Mouse (Mus musculus) ovary, postnatal 10 days (tissue): Measurements from ENCODE around the gene Exoc3l2.

Experiments used
- DNase-seq: peaks from one replicate; pipeline ENCODE4 v3.0.0; 2022; ENCODE audit warnings: low spot score

The Exoc3l2 gene

DNA sequence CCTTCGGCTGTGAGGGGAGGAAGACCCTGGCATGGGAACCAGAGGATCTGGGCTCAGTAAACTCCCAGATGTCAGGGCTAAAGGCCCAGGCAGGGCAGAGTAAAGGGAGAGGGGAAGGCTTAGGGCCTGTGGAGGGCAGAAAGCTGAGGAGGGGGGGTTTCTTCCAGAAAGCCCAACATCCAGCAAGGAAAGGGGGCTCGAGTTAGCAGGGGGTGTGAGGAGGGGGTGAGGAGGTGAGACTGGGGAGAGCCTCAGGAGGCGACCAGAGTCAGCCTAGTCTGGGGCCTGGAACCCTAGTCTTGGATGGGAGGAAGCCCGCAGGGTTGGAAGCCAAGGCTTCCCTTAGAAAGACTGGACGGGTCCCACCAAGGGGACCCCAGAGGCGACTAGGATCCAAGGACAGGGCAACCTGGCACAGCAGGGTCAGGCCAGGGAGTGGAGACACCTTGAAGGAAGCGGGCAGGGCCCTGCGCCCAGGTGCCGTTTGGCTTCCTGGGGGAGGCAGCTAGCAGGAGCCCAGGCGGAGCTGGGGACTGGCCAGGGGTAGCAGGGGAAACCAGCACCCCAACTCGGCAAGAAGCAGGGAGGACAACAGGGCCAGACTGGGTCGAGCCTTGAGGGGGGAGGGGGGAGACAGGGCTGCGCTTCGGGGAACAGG is 5.6 kb upstream of the Exoc3l2 start:
- DNase-seq = no peak

DNA sequence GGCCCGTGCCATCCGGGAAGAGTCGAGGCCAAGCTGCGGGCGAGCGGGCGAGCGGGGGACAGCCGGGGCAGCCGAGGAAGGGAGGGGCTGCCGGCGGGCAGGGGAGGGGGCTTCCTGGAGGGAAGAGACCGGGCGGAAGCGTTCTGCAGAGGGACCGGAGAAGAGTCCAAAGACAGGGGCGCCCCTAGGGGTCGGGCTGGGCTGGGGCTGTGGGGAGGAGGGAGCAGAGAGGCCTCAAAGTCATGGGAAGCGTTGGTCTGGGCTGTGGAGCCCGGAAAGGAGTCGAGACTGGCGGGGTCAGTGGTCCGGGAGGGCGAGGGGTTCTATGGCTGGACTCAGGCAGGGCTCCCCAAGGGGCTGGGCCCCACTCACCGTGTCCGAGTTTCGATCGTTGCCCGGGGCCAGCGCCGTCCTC is 5.1 kb upstream of the Exoc3l2 start:
- DNase-seq = peak; percentile 45

DNA sequence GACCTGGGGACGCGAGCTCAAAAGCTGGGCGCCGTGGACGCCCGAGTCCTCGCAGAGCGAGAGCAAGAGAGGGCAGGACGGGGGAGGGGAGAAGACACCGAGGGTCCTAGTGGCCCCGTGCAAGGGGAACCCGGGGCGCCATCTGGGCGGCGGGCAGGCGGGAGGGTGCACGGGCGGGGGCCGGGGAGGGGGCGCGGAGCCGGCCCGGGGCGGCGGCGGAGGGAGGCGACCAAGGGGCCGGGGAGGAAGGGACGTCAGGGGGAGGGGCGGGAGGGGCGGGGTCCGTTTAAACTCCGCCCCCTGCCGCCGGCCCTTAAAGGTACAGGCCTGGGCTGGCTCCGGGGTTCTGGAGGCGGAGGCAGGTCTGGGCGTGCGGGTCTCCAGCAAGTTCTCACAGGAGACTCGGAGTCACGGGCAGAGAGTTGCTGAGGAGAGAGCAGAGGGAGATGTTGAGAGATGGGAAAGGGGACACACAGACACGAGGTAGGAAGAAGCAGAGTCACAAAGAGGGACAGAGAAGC is 4.5 kb upstream of the Exoc3l2 start, which contains the start of gene Mark4:
Gene Mark4, minus strand, starts transcription at position 231 of the 521 bp plus-strand sequence.
- DNase-seq = peak; percentile 69

DNA sequence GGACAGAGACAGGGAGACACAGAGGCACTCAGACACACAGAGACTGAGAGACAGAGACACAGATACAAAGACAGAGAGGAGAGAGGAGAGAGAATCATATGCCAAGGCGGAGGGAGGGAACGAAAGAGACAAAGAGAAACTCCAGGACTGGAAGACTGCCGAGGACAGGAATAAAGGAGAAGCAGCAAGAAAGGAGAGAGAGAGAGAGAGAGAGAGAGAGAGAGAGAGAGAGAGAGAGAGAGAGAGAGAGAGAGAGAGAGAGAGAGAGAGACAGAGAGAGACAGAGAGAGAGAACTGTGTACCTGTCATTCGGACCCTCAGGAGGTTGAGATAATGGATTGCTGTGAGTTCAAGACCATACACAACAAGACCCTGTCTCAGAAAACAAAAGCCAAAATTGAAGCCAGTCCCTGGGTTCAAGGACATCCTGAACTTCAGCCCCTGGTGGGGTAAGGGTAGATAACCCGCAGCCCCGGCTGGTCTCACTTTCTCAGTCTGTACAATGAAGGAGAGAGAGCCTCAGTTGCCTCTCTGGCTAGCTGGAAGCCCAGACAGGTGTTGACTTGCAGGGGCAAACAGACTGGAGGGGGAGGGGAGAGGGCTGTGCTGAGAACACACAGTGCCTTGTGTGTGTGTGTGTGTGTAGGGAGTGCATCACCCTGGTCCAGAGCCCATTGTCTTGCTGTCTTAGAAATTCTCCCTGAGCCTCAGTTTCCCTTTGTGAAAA is 3.8 kb upstream of the Exoc3l2 start:
- DNase-seq = no peak

DNA sequence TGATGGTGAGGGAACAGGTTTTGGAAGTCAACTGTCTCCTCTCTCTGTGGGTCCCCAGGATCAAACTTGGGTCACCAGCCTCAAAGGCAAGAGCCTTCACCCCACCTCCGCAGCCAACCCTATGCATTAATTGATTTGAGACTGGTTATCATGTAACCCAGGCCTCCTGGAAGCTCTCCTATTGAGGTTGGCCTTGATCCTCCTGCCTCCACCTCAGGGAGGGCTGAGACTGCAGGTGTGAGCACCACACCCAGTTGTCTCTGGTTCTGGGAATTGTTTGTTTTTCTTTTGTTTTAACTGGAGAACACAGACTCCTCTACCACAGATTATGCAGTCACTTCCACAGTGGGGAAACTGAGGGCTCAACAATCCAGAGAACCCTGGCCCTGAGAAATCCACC is 2.6 kb upstream of the Exoc3l2 start:
- no peak for DNase-seq

DNA sequence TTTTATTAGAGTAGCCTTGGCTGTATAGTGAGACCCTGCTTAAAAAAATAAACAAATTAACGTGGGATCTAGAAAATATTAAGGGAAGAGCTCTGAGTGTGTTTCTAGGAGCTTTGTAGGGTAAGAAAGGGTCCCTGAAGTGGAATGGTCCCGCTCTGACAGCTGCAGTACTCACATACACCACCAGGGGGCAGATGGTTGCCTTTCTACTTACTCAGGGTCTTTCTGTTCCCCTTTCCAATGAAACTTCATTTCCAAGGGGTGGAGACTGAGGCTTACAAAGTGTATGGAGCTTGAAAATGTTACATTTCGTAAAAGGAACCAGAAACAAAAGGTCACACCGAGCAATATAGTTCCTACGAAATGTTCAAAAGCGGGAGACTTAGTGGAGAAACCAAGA is 1.6 kb upstream of the Exoc3l2 start:
- DNase-seq = peak; percentile 70

DNA sequence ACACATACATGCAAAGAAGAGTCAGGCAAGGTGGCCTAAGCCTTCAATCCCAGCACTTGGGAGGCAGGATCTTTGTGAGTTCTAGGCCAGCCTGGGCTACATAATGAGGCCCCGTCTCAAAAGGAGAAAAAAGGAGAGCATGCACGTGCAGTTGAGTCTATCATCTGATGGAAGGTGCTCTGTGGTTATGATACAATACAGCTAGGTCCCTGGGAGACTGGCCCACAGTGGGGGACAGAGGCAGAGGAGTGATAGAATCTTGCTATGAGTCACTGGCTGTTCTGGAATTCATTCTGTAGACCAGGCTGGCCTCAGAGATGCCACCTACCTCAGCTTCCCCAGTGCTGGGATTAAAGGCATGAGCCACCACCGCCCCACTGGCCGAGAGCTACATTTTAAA is 688 bp upstream of the Exoc3l2 start:
- DNase-seq = no peak

DNA sequence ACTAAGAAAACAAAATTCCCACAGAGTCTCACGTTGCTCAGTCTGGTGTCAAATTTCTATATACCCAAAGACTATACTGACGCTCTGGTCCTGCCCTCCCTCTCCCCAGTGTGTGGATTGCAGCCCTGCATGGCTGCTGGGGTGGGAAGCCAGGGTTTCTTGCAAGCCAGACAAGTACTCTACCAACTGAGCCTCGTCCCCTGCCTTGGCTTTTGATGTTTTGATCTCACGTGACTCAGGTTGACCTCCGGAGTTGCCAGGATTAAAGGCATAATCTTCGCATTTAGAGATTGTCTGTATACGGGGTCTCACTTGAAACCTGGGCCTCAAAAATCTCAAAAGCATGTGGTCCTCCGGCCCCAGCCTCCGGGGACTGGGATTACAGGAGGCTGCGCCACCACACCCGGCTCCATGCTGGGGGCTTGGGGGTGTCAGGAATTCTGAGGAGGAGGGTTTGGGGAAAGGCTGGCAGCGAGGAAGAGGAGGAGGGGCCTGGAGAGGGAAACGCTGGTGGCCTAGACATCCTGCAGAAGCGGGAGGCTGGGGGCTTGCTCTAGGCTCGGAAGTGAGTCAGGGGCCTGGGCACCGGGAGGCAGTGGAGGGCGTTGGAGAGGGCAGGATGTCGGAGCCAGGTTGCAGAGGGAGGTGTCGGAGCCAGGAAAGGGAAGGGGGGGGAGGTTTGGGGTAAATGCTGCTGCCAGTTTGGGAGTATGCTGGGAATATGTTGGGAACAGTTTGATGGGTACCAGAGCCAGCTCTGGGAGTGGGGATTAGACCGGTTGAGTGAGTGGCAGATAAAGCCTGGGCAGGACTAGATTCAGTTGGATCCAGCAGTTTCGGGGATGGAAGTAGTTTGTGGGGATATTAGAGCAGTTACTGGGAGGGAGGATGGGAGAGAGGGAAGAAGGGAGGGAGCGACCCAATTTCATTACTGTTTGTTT is 1.5 kb downstream of the Exoc3l2 start:
- no peak for DNase-seq

DNA sequence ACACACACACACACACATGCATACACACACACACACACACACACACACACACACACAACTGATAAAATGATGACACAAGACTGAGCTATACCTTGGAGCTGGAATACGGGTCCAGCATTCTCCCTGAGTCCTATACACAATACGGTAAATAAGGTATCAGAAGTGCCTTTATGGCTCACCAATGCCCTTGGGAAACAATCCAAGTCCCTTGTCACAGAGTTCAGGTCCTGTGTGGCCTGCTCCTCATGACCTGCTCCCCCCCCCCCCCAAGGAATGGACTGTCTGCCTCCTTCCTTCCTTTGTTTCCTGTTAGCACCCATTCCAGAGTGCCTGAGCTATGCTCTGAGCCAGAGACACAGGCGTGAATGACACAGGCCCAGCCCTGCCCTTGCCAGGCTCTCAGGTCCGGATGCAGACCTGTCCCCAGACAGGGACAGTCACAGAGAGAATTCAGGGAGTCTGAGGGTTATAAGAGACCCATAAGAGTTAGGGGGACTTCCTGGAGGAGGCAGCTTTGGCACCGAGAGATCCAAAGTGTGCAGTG is 3.5 kb downstream of the Exoc3l2 start:
- DNase-seq = no peak

DNA sequence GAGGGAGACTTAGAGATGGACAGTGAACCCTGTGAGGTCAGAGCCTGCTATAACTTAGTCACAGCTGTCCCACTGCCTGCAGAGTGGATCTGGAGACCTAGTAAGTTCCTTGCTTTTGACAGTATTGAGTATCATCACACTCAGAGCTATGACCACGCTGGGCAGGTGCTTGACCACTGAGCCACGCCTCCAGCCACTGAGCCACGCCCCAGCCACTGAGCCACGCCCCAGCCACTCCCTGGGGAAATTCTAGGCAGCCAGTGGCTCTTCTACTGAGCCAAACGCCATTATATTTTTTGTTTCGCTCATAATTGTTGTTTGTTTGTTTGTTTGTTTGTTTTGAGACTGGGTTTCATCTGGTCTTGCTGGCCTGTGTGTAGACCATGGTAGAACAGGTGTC is 4.5 kb downstream of the Exoc3l2 start:
- no peak for DNase-seq

DNA sequence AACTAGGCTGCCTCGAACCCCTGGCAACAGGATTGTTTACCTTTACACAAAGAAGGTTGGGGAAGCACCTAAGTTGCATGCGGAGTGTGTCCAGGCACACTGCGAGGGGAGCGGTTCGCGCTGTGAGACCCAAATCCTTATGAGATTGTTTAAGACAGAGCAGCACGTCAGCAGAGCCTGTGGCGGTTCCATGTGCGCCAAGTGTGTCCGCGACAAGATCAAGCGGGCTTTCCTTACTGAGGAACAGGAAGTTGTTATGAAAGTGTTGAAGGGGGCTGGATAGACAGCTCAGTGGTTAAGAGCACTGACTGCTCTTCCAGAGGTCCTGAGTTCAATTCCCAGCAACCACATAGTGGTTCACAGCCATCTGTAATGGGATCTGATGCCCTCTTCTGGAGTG is 5.1 kb downstream of the Exoc3l2 start:
- DNase-seq = no peak

DNA sequence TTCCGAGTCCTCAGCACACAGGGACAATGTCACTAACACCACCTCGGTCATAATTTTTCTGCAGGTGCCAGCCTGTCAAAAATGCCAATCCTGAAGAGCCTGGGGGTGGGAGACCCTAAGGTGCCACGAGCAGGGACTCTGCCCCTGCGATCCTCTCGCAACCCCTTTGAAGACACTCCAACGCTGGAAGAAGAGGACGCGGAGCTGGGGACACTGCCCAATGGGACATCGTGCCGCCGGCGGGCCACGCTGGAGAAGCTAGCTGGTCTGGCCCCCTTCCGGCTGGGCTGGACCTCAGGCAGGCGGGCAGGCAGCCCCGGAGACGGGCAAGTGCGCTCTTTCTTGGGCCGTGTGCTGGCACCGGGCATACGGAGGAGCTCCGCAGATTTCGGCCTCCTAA is 6.3 kb downstream of the Exoc3l2 start:
- no peak for DNase-seq

DNA sequence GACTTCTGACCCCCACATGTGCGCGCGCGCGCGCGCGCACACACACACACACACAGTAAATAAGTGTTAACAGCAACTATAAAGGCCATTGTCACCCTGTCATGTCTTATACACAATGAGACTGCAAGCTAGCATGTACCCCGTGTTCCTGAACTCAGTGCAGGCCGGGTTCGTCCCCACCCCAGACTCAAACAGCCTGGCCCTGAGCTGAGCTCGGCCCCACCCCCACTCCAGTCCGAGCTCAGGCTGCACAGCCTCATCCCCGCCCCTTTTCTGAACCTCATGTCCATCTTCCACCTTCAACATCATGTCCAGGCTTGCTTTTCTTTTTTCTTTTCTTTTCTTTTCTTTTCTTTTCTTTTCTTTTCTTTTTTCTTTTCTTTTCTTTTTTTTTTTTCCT is 7.2 kb downstream of the Exoc3l2 start:
- DNase-seq = no peak

DNA sequence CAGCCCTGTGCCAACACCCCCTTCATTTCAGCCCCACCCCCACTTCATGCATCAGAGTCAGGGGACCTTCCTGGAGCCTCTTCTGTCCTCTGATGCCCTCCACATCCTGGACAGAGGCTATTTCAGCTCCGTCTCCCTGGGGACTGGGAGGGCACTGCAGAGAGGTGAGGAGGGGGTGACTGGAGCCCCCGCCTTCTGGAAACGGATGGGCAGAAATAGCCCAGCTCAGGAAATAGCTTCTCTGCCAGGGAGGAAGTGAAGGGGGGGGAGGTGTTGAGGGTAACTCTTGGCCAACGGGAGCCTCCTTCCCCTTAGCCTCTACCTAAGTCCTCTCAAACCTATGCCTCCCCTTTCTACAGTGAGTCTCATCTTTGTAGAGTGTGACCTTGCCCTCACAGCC is 9.3 kb downstream of the Exoc3l2 start:
- DNase-seq = no peak

DNA sequence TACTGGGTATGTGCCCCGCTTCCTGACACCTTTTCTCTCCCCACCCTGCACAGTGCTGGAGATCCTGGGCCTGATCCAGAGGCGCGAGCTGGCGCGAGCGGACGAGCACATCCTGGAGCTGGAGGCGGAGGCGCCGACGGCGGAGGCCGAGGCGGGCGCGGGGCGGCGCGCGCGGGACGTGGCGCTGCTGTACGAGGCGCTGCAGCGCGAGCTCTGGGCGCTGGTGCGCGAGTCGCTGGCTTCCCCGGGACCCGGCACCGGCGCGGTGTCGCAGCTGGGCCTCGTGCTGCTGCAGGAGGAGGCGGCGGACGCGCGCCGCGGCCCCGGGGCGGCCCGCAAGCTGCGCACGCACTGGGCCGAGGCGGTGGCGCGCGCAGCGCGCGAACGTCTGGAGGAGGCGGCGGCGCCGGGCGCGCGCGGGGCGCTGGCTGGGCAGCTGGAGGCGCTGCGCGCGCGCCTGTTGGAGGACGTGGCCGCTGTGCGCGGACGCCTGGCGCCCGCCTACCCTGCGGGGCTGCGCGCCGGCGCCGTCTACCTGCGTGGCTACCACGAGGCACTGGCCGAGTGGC is 10.8 kb downstream of the Exoc3l2 start:
- peak; percentile 47 for DNase-seq

DNA sequence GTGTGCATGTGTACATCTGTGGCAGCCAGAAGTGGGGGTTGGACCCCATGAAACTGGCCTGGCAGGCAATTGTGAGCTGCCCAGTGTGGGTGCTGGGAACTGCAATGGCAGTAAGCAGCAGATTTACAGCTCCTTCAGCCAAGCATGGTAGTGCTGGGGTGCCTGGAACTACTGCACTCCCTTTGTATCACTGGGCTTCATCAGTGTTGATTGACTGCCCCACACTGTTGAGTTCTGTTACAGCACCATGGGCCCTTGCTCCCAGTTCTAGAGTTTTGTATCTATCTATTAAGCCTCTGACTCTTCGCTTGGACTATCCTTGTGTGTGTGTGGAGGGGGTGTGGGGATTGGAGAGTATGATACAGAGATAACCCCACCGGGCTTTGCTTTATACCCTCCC is 14.0 kb downstream of the Exoc3l2 start:
- DNase-seq = no peak

DNA sequence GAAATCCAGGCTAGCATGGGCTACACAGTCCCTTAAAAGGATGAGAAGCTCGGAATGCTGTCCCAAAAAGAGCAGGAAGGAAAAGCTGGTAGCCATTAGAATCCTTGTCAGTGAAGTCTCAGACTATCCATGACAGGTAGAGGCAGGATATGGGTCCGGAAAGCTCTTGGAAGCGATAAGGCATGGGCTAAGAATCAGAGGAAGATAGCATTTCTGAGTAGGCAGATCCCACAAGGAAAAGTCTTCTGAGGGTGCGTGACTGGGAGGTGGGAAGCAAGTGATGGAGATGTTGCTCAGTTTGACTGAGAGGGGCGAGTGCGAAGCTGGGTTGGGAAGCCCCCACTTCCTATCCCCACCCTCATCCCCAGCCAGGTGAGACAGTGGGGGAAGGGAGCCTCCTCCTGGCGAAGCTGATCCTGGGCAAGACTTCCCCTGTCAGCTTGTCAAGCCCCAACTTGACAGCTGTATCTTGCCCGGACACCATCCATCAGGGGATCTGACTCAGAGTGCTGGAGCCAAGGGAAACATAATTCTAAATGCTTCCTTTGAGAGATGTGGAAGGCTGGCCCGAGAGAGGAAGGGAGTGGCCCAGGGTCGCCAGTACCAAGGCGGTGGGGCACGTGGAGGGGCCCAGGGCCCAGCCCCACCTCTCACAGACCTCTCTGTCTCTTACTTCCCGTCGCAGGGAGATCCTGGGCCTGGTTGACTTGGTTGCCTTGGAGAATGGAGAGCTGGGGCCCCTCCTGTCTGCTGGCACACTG is 14.7 kb downstream of the Exoc3l2 start:
- no peak for DNase-seq

DNA sequence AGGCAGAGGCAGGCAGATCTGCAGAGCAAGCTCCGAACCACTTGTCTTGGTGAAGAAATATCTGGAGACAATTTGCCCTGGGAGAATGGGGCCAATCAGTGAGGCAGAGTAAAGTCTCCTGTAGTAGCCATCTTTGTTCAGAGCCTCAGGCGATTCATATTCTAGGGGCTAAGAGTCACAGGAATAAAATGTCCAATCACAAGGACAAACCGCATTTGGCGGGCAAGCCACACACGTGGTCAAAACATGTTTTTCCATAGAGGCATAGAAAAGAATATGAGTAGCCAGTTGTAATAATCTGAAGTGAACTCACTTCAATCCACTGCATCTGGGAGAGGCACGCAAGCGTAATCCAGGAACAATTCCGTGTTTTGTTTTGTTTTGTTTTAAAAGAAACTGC is 20.1 kb downstream of the Exoc3l2 start:
- no peak for DNase-seq

DNA sequence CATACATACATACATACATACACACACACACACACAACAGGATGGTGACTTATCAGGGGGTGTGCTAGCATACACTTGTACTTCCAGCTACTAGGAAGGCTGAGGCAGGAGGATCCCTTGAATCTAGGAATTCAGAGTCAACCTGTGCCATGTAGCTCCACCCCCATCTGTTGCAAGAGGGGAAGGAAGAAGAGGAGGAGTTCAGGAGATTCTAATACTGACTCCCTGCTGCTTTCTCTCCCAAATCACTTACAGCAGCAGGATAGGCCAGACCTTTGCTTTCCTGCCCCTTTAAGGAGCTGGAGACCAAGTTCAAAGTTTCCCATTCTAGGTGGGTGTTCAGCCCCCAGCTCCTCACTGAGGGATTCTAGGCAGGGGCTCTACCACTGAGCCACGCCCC is 22.4 kb downstream of the Exoc3l2 start:
- DNase-seq = no peak

DNA sequence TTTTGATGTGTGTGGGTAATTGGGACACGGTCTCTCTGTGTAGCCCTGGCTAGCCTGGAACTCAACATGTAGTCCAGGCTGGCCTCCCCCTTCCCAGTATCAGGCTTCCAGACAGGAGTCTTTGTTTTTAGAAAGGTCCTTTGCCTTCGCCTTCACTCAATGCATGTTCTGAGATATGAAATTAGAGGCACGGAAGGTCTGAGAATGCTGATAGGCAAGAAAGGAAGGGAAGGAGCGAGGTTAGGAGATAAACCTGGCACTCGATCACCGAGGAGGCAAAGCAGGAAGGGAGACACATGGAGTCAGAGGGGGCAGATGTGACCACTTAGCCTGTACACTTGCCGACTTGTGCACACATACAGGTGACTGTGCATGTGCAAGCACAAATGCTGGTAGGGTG is 23.4 kb downstream of the Exoc3l2 start:
- DNase-seq = no peak

DNA sequence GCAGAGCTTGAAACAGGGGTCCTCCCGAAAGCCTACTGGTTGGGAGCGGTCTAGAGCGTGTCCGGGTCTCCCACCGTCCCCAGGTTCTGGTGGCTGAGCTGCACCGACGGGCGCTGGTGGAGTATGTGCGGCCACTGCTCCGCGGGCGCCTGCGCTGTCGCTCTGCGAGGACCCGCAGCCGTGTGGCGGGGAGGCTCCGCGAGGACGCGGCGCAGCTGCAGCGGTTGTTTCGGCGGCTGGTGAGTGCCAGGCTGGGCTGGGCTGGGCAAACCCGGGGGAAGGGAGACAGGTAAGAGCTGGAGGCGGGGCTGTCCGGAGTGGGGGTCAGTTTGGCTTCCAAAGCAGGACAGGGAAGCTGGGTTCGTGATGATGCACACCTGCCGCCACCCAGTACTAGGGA is 26.4 kb downstream of the Exoc3l2 start:
- DNase-seq = no peak
